Mouse (Mus musculus) midbrain, embryonic 14.5 days (tissue): ENCODE data around the gene Retn. TPM values are rescaled to one million over a fixed set of nuclear protein-coding genes. Genes with fewer than 3 reads are reported as not detected.

Experiments used
- ATAC-seq: fragments of 200-750 bp; cut with Nextera tagmentation; 2 replicates; pipeline ENCODE4 v1.8.0; 2017; ENCODE audit warnings: moderate number of reproducible peaks, moderate library complexity; ENCODE audit not compliant: low FRiP score, low TSS enrichment
- DNase-seq: peaks from one replicate; pipeline ENCODE4 v3.0.0-alpha.2; 2015
- H3K27ac ChIP-seq: fragments of 300-500 bp; sonication (generic); replicated peaks from 2 replicates; pipeline ENCODE4 v1.5.1; 2014; ENCODE audit warnings: mild to moderate bottlenecking, low read depth, low read length, moderate library complexity
- H3K27me3 ChIP-seq: fragments of 300-500 bp; sonication (generic); 2 replicates; pipeline ENCODE4 v1.6.1; 2014; ENCODE audit warnings: low read length, control low read depth, mixed read lengths; ENCODE audit not compliant: control insufficient read depth, insufficient read depth
- H3K36me3 ChIP-seq: fragments of 300-500 bp; sonication (generic); 2 replicates; pipeline ENCODE4 v1.6.1; 2014; ENCODE audit warnings: low read length, control low read depth; ENCODE audit not compliant: control insufficient read depth, insufficient read depth
- H3K4me1 ChIP-seq: fragments of 300-500 bp; sonication (generic); 2 replicates; pipeline ENCODE4 v1.6.1; 2014; ENCODE audit warnings: mild to moderate bottlenecking, antibody characterized with exemption, low read length, control low read depth; ENCODE audit not compliant: control insufficient read depth, insufficient read depth
- H3K4me2 ChIP-seq: fragments of 300-500 bp; sonication (generic); 2 replicates; pipeline ENCODE4 v1.6.1; 2014; ENCODE audit warnings: mild to moderate bottlenecking, low read length, moderate library complexity
- H3K4me3 ChIP-seq: fragments of 300-500 bp; sonication (generic); replicated peaks from 2 replicates; pipeline ENCODE4 v1.5.1; 2014; ENCODE audit warnings: low read depth, low read length
- H3K9ac ChIP-seq: fragments of 300-500 bp; sonication (generic); replicated peaks from 2 replicates; pipeline ENCODE4 v1.6.1; 2014; ENCODE audit warnings: mild to moderate bottlenecking, low read length, moderate library complexity
- H3K9me3 ChIP-seq: fragments of 300-500 bp; sonication (generic); 2 replicates; pipeline ENCODE4 v1.6.1; 2016; ENCODE audit warnings: low read length, control low read depth, mixed read lengths; ENCODE audit not compliant: control insufficient read depth
- WGBS: fragments of 180-500 bp; shearing (Covaris S2); extraction: QIAGEN DNeasy Blood & Tissue Kit; methylation state at CpG from one replicate; pipeline ENCODE4 v1.1.7; 2014; 5-methylcytosine and 5-hydroxymethylcytosine counted together
- polyA plus RNA-seq: library from polyadenylated mRNA; unstranded; fragments of >200 nt; fragmentation: Nextera tagmentation; extraction: Ambion mirVana; gene quantifications from 2 replicates; pipeline ENCODE4 v1.2.1, GENCODE M21; 2014

Gene Retn
- polyA plus RNA-seq, 1 experiment from 2014 or later, result not detected

DNA sequence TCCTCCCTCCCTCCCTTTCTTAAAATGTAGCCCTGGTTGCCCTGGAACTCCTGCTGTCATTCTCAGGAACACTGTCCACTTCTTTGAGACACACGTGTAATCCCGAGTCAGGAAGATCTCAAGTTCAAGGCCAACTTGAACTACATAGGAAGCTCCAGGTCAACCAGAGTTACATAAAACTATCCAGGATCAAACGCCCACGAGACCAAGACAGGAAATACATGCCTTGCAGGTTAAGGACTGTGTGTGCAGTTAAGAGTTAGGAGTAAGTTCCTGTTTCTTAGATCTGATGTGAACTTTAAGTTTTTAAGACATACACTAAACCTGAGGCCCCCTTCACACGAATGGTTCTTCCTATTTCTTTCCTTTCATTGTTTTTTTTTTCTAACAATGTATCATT lies 28.6 kb upstream of the Retn start:
- H3K4me2 ChIP-seq, result no peak overlapping the region
- WGBS, result 65% methylated on average over 5 of the region's 5 CpGs
- no peak overlapping the region for H3K4me3 ChIP-seq
- peaks cover 13% of the 10 kb centered on the region for H3K4me1 ChIP-seq
- H3K27me3 ChIP-seq, result peaks cover 3% of the 10 kb centered on the region; the same call in 1 of the 2 replicates
- H3K9ac ChIP-seq, result no peak overlapping the region
- no peak overlapping the region for H3K27ac ChIP-seq
- DNase-seq, result no peak
- H3K36me3 ChIP-seq, result no peaks in the 10 kb centered on the region
- ATAC-seq, result no peak
- H3K9me3 ChIP-seq, result no peaks in the 10 kb centered on the region

DNA sequence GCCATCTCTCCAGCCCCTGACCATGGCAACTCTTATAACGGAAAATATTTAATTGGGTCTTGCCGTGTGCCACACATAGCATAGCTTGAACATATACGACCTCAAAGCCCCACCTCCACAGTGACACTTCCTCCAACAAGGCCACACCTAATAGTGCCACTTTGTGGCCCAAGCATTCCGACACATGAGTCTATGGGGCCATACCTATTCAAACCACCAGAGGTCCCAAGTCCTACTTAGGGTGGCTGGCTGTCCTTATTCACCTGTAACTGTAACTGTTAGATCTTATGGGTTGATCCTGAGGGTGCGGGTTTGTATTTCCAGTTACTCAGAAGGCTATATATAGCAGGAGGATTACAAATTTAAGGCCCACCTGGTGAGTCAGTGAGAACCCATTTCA lies 27.6 kb upstream of the Retn start:
- peaks cover 10% of the 10 kb centered on the region; the same call in 1 of the 2 replicates for H3K4me1 ChIP-seq
- WGBS, result 27% methylated on average over 5 of the region's 5 CpGs
- no peaks in the 10 kb centered on the region for H3K36me3 ChIP-seq
- DNase-seq, result peak; percentile 50
- no peaks in the 10 kb centered on the region for H3K9me3 ChIP-seq
- H3K4me2 ChIP-seq, result no peak overlapping the region
- no peak overlapping the region for H3K9ac ChIP-seq
- H3K4me3 ChIP-seq, result no peak overlapping the region
- ATAC-seq, result no peak
- peaks cover 3% of the 10 kb centered on the region; the same call in 1 of the 2 replicates for H3K27me3 ChIP-seq
- H3K27ac ChIP-seq, result no peak overlapping the region

DNA sequence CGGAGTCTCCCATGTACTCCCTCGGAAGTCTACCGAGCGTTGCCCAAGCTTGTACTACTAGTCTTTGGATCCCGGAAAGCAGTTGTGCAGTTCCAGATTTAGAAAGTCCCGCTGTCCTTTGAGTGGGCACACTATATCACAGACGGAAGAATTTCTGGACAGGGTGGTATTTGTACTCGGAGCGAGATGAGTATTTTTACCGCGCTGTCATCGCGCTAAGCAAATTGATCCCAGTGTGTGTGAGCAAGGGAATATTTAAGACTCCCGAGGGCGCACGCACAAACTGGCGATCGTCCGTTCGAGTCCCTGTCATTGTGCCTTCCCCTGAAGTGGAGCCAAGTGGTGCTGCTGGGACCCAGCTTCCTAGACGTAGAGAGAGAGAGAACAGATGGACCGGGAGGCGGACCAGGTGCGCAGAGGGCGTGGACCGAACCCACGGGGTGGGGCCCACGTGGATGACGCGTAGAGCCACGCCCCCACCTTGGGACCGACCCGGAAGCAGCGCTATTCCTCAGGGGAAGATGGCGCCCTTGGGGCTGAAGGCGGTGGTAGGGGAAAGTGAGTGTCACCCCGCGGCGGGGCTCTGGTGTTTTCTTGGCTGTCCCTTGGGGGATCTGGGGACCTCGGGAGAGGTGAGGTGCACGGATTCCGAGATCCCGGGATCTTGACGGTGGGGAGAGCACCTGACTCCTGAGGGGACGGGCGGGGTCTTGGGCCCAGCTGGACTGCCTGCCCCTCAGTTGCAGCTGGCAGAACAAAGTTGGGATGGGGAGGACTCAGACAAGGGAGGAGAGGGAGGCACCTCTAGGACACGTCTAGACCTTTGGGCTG lies 24.7 kb upstream of the Retn start, which contains the start of gene Stxbp2:
Gene Stxbp2, plus strand, starts transcription at position 309 of the 831 bp plus-strand sequence.
- peak within 1 kb of the TSS; percentile 64 for H3K4me2 ChIP-seq
- DNase-seq (peak; percentile 73), ATAC-seq (0 out of 2 replicates have a peak, but pooled peaks have one; percentile 56)
- peak within 1 kb of the TSS; percentile 30; the same call in 1 of the 2 replicates for H3K9ac ChIP-seq
- H3K4me1 ChIP-seq, result peaks cover 10% of the 10 kb centered on the region; the same call in 1 of the 2 replicates
- peak within 1 kb of the TSS; percentile 40 for H3K4me3 ChIP-seq
- H3K27ac ChIP-seq, result no peak within 1 kb of the TSS
- no peaks in the 10 kb centered on the region for H3K9me3 ChIP-seq
- peaks cover 3% of the 10 kb centered on the region; the same call in 1 of the 2 replicates for H3K27me3 ChIP-seq
- 5% methylated on average over 47 of the region's 47 CpGs for WGBS
- H3K36me3 ChIP-seq, result no peaks in the 10 kb centered on the region

DNA sequence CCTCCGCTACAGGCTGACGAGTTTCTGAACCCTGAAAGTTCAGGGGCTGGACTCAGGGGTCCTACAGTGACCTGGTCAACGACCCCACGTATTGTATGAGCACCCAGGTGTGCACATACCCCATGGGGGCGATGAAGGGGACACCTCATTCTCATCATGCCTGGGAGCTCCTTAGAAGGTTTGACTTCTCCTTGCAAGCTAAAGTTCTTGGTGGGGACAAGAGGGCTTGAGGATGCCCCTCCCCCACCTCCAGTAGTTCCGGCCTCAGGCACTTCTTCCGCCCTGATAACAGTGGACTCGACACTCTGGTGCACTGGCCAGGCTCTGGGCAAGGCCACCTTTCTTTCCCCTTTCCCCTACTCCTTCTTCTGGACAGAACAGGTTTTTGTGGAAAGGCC lies 24.1 kb upstream of the Retn start:
- peak overlapping the region; percentile 40 for H3K4me3 ChIP-seq
- H3K9me3 ChIP-seq, result no peaks in the 10 kb centered on the region
- 24% methylated on average over 8 of the region's 8 CpGs for WGBS
- 0 out of 2 replicates have a peak, but pooled peaks cover 4% of the 10 kb centered on the region for H3K36me3 ChIP-seq
- ATAC-seq (0 out of 2 replicates have a peak, but pooled peaks have one; percentile 8), DNase-seq (no peak)
- H3K27ac ChIP-seq, result no peak overlapping the region
- peaks cover 10% of the 10 kb centered on the region; the same call in 1 of the 2 replicates for H3K4me1 ChIP-seq
- peak overlapping the region; percentile 64 for H3K4me2 ChIP-seq
- H3K27me3 ChIP-seq, result peaks cover 3% of the 10 kb centered on the region; the same call in 1 of the 2 replicates
- H3K9ac ChIP-seq, result no peak overlapping the region

DNA sequence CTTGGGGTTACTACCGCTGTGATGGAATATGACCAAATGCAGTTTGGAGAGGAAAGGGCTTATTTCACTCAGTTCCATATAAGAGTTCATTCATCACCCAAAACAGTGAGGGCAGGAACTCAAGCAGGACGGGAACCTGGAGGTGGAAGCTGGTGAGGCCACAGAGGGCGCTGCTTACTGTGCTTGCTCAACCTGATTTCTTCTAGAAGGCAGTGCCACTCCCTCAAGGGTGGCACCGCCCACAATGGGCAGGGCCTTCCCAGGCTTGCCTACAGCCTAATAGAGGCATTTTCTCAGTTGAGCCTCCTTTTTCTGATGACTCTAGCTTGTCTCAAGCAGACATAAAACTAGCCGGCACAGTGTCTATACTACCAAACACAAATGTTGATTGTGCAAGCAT lies 9.8 kb upstream of the Retn start:
- Histone ChIP-seq H3K4me1 (no peaks in the 10 kb centered on the region), H3K27me3 (no peaks in the 10 kb centered on the region), H3K27ac (no peak overlapping the region), H3K9ac (no peak overlapping the region), H3K4me3 (no peak overlapping the region), H3K9me3 (no peaks in the 10 kb centered on the region), H3K4me2 (no peak overlapping the region), H3K36me3 (no peaks in the 10 kb centered on the region)
- ATAC-seq, result no peak
- 24% methylated on average over 5 of the region's 5 CpGs for WGBS
- no peak for DNase-seq

DNA sequence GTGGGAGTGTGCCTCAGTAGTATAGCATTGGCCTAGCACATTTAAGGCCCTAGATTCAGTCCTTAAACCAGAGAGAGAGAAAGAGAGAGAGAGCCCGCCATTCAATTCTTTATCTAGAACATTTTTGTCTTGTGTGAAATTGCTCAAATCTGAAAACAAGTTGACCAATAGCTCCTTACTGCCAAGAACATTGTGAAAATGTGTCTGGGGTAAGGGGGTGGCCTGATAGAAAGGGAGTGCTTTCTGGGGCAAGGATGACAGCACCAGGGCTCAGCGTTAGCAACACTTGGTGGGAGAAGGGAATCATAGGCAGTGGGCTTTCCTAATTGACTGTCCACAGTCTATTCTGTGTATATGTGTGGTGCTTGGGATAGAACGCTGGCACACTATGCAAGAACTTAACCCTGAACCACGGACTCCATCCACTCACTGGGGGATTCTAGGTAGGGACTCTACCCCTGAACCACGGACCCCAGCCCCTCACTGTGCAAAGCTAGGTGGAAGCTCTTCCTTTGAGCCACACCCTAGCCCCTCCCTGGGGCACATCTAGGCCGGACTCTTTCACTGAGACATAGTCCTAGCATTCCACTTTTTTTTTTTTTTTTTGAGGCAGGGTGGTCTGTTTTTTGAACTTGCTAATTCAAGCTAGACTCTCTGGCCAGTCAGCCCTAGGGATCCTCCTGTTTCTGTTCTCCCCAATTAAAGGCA lies 8.6 kb upstream of the Retn start:
- ATAC-seq (no peak), DNase-seq (no peak)
- no peaks in the 10 kb centered on the region for H3K9me3 ChIP-seq
- 85% methylated on average over 6 of the region's 6 CpGs for WGBS
- H3K4me3 ChIP-seq, result no peak overlapping the region
- no peak overlapping the region for H3K9ac ChIP-seq
- H3K27ac ChIP-seq, result no peak overlapping the region
- no peaks in the 10 kb centered on the region for H3K4me1 ChIP-seq
- H3K27me3 ChIP-seq, result no peaks in the 10 kb centered on the region
- no peaks in the 10 kb centered on the region for H3K36me3 ChIP-seq
- H3K4me2 ChIP-seq, result no peak overlapping the region

DNA sequence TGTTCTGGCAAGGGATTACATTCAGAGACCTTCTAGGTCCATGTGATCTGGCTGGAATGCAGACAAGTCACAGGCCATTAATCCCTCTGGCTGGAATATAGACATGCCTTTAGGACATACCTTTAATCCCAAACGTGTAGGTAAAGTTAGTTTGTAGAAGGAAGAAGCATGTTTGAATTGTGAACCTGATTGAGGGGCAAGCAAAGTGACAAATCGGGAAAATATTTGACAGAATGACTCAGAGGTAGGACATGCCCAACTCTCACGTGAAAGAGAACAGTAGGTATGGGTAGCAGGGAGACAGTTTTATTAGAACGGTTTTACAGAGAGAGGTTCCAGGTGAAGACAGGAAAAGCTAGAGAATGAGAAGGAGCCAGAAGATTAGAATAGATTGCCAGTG lies 8.0 kb upstream of the Retn start:
- H3K4me3 ChIP-seq, result no peak overlapping the region
- H3K9ac ChIP-seq, result no peak overlapping the region
- H3K9me3 ChIP-seq, result no peaks in the 10 kb centered on the region
- ATAC-seq, result no peak
- DNase-seq, result no peak
- H3K4me1 ChIP-seq, result no peaks in the 10 kb centered on the region
- H3K27me3 ChIP-seq, result no peaks in the 10 kb centered on the region
- no peak overlapping the region for H3K27ac ChIP-seq
- H3K36me3 ChIP-seq, result no peaks in the 10 kb centered on the region
- 83% methylated on average over 4 of the region's 4 CpGs for WGBS
- no peak overlapping the region for H3K4me2 ChIP-seq

DNA sequence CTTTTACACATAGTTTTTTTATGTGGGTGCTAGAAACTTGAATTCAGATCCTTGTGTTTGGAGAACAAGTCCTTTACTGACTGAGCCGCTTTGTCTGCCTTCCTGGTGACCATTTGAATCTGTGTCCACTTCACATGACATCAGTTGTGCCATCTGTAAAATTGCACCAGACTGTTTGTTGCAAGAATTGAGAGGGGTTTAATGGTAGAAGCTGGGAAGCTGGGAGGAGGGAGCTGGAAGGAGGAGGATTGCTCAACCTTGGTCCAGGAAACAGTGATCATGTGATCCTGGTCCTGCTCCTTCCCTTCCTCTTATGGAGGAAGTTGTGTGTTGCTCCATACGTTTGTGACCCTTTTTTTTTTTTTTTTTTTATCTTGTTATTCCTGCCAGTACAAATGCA lies 7.3 kb upstream of the Retn start:
- DNase-seq (no peak), ATAC-seq (no peak)
- no peak overlapping the region for H3K4me2 ChIP-seq
- WGBS, result 77% methylated on average over 2 of the region's 2 CpGs
- no peaks in the 10 kb centered on the region for H3K4me1 ChIP-seq
- H3K4me3 ChIP-seq, result no peak overlapping the region
- no peaks in the 10 kb centered on the region for H3K27me3 ChIP-seq
- no peaks in the 10 kb centered on the region for H3K36me3 ChIP-seq
- no peak overlapping the region for H3K27ac ChIP-seq
- no peaks in the 10 kb centered on the region for H3K9me3 ChIP-seq
- H3K9ac ChIP-seq, result no peak overlapping the region
